Mouse (Mus musculus) testis, adult 2 months (tissue): ENCODE measurements at regions not wholly inside any gene's neighbourhood (a gene's known extent, or its start where the extent isn't known, plus 50 kb on each side); places are given as distances from the start of the nearest gene placed in this dataset.

Experiments
- H3K27ac ChIP-seq: fragments of 200-500 bp; 2 replicates; pipeline ENCODE4 v1.5.1; 2012; ENCODE audit warnings: low read depth, low read length; ENCODE audit not compliant: control insufficient read depth, insufficient read depth
- H3K27me3 ChIP-seq: fragments of 200-500 bp; 2 replicates; pipeline ENCODE4 v1.6.1; 2012; ENCODE audit warnings: mild to moderate bottlenecking, low read length, moderate library complexity; ENCODE audit not compliant: control insufficient read depth, insufficient read depth
- H3K36me3 ChIP-seq: fragments of 200-500 bp; 2 replicates; pipeline ENCODE4 v1.6.1; 2012; ENCODE audit warnings: mild to moderate bottlenecking, low read length; ENCODE audit not compliant: control insufficient read depth, insufficient read depth
- H3K4me1 ChIP-seq: fragments of 200-500 bp; 2 replicates; pipeline ENCODE4 v1.6.1; 2012; ENCODE audit warnings: low read length; ENCODE audit not compliant: control insufficient read depth, insufficient read depth
- H3K4me3 ChIP-seq: fragments of 200-500 bp; 2 replicates; pipeline ENCODE4 v1.5.1; 2012; ENCODE audit warnings: low read depth, mild to moderate bottlenecking, low read length, moderate library complexity, mixed read lengths; ENCODE audit not compliant: control insufficient read depth
- CTCF ChIP-seq: fragments of 200-500 bp; IDR thresholded peaks from 2 replicates; pipeline ENCODE4 v1.5.1; 2012; ENCODE audit warnings: low read depth, mild to moderate bottlenecking, inconsistent platforms, low read length, moderate library complexity; ENCODE audit not compliant: control insufficient read depth, insufficient read depth, insufficient replicate concordance
- POLR2A ChIP-seq: fragments of 200-500 bp; IDR thresholded peaks from 2 replicates; pipeline ENCODE4 v1.6.1; 2012; ENCODE audit warnings: low read depth, mild to moderate bottlenecking, inconsistent platforms, low read length, moderate library complexity; ENCODE audit not compliant: control insufficient read depth

DNA sequence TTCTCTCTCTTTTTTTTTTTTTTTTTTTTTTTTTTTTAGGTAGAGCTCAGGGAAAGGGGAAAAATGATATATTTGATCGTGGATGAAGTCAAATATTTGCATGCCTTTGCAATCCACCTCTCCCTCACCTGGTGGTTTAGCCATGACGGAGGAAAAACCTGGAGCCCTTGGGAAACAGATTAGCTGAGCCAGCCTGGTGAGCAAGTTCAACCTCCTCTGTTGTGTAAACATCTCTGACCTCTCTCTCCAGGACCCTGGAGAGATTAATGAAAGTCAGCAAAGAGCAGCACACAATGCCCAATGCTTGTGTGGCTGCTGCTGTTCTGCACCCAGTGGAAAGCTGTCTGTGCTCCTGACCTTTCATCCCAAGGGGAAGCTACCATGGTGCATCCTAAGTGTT lies 530.2 kb upstream of the Auts2 start:
- Histone ChIP-seq H3K36me3 (no peaks in the 10 kb centered on the region), H3K4me3 (no peak overlapping the region), H3K27ac (no peak overlapping the region), H3K4me1 (no peaks in the 10 kb centered on the region), H3K27me3 (no peaks in the 10 kb centered on the region)
- TF ChIP-seq POLR2A: no peak
- TF ChIP-seq CTCF: no peak

DNA sequence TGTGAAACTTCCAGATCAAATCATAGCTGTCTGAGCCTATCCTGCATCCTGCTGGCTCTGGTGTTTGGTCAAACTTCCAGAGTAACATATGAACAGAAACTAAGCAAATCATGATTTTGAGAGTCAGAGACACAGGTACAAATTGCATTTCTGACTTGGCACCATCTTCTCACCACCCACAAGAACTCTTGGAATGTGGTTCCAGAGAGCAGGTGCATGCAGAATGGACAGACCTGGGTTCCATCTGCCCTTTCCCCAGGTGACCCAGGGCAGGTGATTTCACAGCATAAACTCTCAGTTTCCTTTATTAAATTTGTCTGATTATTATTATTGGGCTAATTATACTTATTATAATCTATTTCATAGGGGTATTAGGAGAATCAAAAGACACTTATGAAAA lies 527.0 kb upstream of the Auts2 start:
- no peak overlapping the region for H3K27ac ChIP-seq
- no peak for TF ChIP-seq POLR2A
- no peak for TF ChIP-seq CTCF
- H3K27me3 ChIP-seq: no peaks in the 10 kb centered on the region
- no peak overlapping the region for H3K4me3 ChIP-seq
- H3K4me1 ChIP-seq: no peaks in the 10 kb centered on the region
- H3K36me3 ChIP-seq: no peaks in the 10 kb centered on the region

DNA sequence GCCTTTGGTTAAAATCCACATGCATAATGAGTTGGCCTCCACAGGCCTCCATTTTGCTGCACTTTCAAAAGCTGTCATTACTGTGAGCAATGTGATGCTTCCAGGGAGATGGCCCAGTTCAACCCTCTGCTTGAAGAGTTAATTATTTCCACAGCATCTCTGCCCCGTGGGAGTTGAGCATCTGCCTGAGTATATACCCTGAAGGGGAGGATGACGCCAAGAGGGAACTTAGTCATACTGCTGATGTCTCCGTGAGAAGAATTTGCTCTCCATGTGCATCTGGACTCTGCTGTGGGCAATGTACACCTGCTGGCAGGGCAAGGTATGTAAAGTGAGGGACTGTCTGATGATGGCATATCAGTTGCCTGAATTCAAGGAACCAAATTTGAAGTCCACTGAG lies 519.3 kb upstream of the Auts2 start:
- Histone ChIP-seq H3K36me3 (no peaks in the 10 kb centered on the region), H3K27me3 (no peaks in the 10 kb centered on the region), H3K4me1 (no peaks in the 10 kb centered on the region), H3K4me3 (no peak overlapping the region), H3K27ac (no peak overlapping the region)
- no peak for TF ChIP-seq CTCF
- no peak for TF ChIP-seq POLR2A

DNA sequence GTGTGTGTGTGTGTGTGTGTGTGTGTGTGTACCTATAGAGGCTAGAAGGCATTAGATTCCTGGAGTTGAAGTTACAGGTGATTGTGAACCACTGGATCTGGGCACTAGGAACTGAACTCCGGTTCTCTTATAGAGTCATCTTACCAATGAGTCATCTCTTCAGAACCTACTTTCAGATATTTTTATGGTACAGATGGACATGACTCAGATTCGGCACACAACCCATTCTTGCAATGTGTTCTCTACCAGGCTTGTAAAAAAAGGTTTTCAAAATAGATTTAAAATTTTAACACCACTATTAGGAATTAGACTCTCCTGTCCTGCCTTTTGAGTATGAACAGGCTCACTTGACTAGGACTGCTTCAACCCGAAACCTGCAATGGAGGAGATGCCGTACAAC lies 504.3 kb upstream of the Auts2 start:
- H3K27me3 ChIP-seq: no peaks in the 10 kb centered on the region
- no peaks in the 10 kb centered on the region for H3K36me3 ChIP-seq
- no peaks in the 10 kb centered on the region for H3K4me1 ChIP-seq
- H3K4me3 ChIP-seq: no peak overlapping the region
- no peak overlapping the region for H3K27ac ChIP-seq
- no peak for TF ChIP-seq POLR2A
- TF ChIP-seq CTCF: no peak

DNA sequence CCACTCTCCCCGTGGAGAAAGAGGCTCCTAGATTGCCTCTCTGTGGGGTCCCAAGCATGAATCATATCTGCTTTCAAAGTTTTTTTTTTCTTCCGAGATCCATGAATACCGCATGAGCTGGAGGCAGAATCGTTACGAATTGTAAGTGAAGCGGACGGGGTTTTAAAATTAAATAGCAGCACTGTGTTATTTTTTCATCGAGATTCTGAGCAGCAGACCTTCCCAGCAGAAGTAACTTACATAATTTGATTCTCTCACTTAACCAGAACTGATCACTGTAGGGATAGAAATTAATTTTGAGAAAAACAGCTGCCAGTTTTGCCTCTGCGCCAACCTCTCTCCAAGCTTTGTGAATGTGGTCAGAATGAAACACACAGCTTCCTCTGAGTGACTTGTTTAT lies 502.5 kb upstream of the Auts2 start:
- Histone ChIP-seq H3K27me3 (no peaks in the 10 kb centered on the region), H3K4me3 (no peak overlapping the region), H3K4me1 (no peaks in the 10 kb centered on the region), H3K36me3 (no peaks in the 10 kb centered on the region), H3K27ac (no peak overlapping the region)
- TF ChIP-seq POLR2A: no peak
- no peak for TF ChIP-seq CTCF

DNA sequence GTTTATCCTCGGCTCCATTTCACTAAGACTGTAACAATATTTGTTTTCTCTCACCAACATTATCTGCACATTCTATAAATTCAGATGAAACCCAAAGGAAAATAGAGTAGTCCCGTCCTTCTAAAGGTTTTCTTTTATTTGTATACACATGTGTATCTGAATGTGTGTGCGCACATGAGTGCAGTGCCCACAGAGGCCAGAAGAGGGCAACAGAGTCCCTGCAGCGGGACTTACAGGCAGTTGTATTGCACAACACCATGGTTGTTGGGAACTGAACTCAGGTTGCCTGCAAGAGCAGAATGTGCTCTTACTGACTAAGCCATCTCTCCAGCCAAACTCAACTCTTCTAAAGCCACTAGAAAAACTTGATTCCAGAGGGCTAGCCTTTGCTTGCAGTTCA lies 484.4 kb upstream of the Auts2 start:
- TF ChIP-seq POLR2A (no peak), CTCF (peak; percentile 68; the same call in 1 of the 2 replicates)
- Histone ChIP-seq H3K27ac (no peak overlapping the region), H3K27me3 (no peaks in the 10 kb centered on the region)

DNA sequence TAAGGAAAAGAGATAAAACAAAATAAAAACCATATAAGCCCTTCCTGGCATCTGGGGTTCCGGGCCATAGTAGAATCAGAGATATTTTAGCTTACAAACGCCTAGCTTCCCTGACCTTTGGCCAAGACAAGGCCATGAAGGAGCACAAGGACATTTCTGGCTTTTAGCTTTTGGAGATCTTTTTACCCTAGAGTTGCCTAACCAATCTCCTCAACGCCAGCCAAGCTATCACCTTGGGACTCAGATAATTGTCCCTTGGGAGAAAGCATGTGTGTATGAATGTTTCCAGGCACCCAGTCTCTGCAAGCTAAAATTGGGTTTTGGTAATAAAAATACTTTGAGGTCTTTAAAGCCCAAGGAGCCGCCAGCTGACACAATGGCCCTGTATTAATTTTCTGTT lies 482.0 kb upstream of the Auts2 start:
- Histone ChIP-seq H3K4me1 (no peaks in the 10 kb centered on the region), H3K27ac (no peak overlapping the region), H3K36me3 (no peaks in the 10 kb centered on the region), H3K27me3 (no peaks in the 10 kb centered on the region), H3K4me3 (no peak overlapping the region)
- no peak for TF ChIP-seq POLR2A
- TF ChIP-seq CTCF: no peak

More for the DNA sequence above, 484.4 kb upstream of the Auts2 start:
- Histone ChIP-seq H3K36me3 (no peaks in the 10 kb centered on the region), H3K4me1 (no peaks in the 10 kb centered on the region), H3K4me3 (no peak overlapping the region)

DNA sequence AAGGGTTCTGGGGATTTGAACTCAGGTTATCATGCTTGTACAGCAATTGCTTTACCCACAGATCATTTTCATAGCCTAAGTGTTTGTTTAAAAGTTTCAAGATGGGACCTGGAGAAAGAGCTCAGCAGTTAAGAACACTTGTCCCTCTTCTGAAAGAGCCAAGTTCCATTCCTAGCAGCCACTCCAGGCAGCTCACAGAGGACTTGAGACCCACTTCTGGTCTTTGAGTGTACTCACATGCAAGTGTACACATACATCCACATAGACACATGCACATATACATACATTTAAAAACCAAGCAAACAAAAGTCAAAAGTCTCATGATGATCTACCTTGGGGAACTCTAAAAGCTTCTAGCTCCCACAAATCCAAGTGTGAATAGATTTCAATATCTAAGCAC lies 477.7 kb upstream of the Auts2 start:
- H3K36me3 ChIP-seq: no peaks in the 10 kb centered on the region
- no peak overlapping the region for H3K27ac ChIP-seq
- no peaks in the 10 kb centered on the region for H3K4me1 ChIP-seq
- no peaks in the 10 kb centered on the region for H3K27me3 ChIP-seq
- no peak overlapping the region for H3K4me3 ChIP-seq
- TF ChIP-seq CTCF: no peak
- no peak for TF ChIP-seq POLR2A
